ENCODE assay signal across 14 mouse cellular contexts in genomic region chr11:65918480-65919236, GRCm38 (mm10).
A peak's percentile ranks its signal among the peaks of the same experiment; 100 is the strongest.
DNase-seq lines count a peak whose midpoint lies in the region; ATAC-seq and TF ChIP-seq lines count a peak whose summit lies in the region.
"Had no signal": no experiment of that assay in that cellular context is flagged by ENCODE, and none has a peak within 500 bp of the region (broad histone marks: within the 10 kb centered on the region; RNA-seq: fewer than 3 reads in every experiment).

No protein-coding gene starts in this region.

- H3K27me3 ChIP-seq in hindbrain, postnatal 0 days (ENCODE audit: insufficient read depth, low read length), result no peaks in the 10 kb centered on the region
- H3K27me3 ChIP-seq in hindbrain, embryonic 12.5 days, result no peaks in the 10 kb centered on the region
- no peaks in the 10 kb centered on the region for H3K27me3 ChIP-seq in midbrain, embryonic 10.5 days (ENCODE audit: low read depth, poor library complexity, severe bottlenecking)
- no peaks in the 10 kb centered on the region for H3K27me3 ChIP-seq in midbrain, embryonic 13.5 days
- H3K27me3 ChIP-seq: midbrain, embryonic 12.5 days; neural tube, embryonic 15.5 days had no signal

- H3K9ac ChIP-seq in hindbrain, postnatal 0 days (replicated peaks; ENCODE audit: low read length), result no peak overlapping the region
- H3K9ac ChIP-seq in hindbrain, embryonic 12.5 days, result no peak overlapping the region
- no peak overlapping the region for H3K9ac ChIP-seq in midbrain, embryonic 13.5 days (replicated peaks)
- H3K9ac ChIP-seq: midbrain, embryonic 12.5 days; neural tube, embryonic 15.5 days had no signal

- ATAC-seq in hindbrain, postnatal 0 days, result no peak
- ATAC-seq in hindbrain, embryonic 12.5 days (ENCODE audit: low FRiP score), result no peak
- ATAC-seq in midbrain, embryonic 13.5 days, result no peak
- ATAC-seq: intestine, embryonic 16.5 days had no signal

- H3K27ac ChIP-seq in hindbrain, postnatal 0 days, result no peak overlapping the region
- H3K27ac ChIP-seq in hindbrain, embryonic 12.5 days, result no peak overlapping the region
- no peak overlapping the region for H3K27ac ChIP-seq in midbrain, embryonic 10.5 days (replicated peaks)
- H3K27ac ChIP-seq in midbrain, embryonic 13.5 days, result no peak overlapping the region
- H3K27ac ChIP-seq: midbrain, embryonic 12.5 days; neural tube, embryonic 15.5 days had no signal

- no peaks in the 10 kb centered on the region for H3K4me1 ChIP-seq in hindbrain, postnatal 0 days (ENCODE audit: insufficient read depth, low read length)
- H3K4me1 ChIP-seq in hindbrain, embryonic 12.5 days, result no peaks in the 10 kb centered on the region
- H3K4me1 ChIP-seq in midbrain, embryonic 10.5 days, result no peaks in the 10 kb centered on the region
- H3K4me1 ChIP-seq in midbrain, embryonic 13.5 days (replicated peaks), result no peaks in the 10 kb centered on the region
- H3K4me1 ChIP-seq: midbrain, embryonic 12.5 days; neural tube, embryonic 15.5 days had no signal

- no peak for DNase-seq in hindbrain, postnatal 0 days (ENCODE audit: low spot score)
- peak; percentile 13 for DNase-seq in midbrain, embryonic 10.5 days (ENCODE audit: low spot score)
- DNase-seq in brain, adult 2 months (ENCODE audit: low read depth, low spot score), result peak; percentile 61
- DNase-seq in retina, embryonic 14.5 days (ENCODE audit: low spot score), result peak; percentile 49
- no peak for DNase-seq in gastrocnemius, postnatal 25 days
- DNase-seq: cerebellum, postnatal 14 days; gastrocnemius, postnatal 10 days; left cerebral cortex, postnatal 4 days had no signal

- no peak overlapping the region for H3K4me2 ChIP-seq in hindbrain, postnatal 0 days (ENCODE audit: low read depth, low read length)
- no peak overlapping the region for H3K4me2 ChIP-seq in hindbrain, embryonic 12.5 days (replicated peaks)
- no peak overlapping the region for H3K4me2 ChIP-seq in midbrain, embryonic 13.5 days (replicated peaks)
- H3K4me2 ChIP-seq: midbrain, embryonic 12.5 days; neural tube, embryonic 15.5 days had no signal

- TF ChIP-seq CTCF in hindbrain, postnatal 0 days (IDR thresholded peaks at IDR 0.05; ENCODE audit: low read depth), result peak; percentile 55

- 66% methylated on average over 10 of the region's 10 CpGs for WGBS in hindbrain, postnatal 0 days
- WGBS in hindbrain, embryonic 12.5 days, result 69% methylated on average over 10 of the region's 10 CpGs
- WGBS in midbrain, embryonic 10.5 days, result 79% methylated on average over 10 of the region's 10 CpGs
- WGBS in midbrain, embryonic 13.5 days, result 70% methylated on average over 10 of the region's 10 CpGs

- H3K9me3 ChIP-seq in hindbrain, postnatal 0 days (ENCODE audit: low read length), result no peaks in the 10 kb centered on the region
- H3K9me3 ChIP-seq in hindbrain, embryonic 12.5 days (replicated peaks), result no peaks in the 10 kb centered on the region
- no peaks in the 10 kb centered on the region for H3K9me3 ChIP-seq in midbrain, embryonic 10.5 days (replicated peaks)
- no peaks in the 10 kb centered on the region for H3K9me3 ChIP-seq in midbrain, embryonic 13.5 days
- H3K9me3 ChIP-seq: midbrain, embryonic 12.5 days; neural tube, embryonic 15.5 days had no signal

- H3K4me3 ChIP-seq in hindbrain, postnatal 0 days (ENCODE audit: low read length), result no peak overlapping the region
- H3K4me3 ChIP-seq in hindbrain, embryonic 12.5 days, result no peak overlapping the region
- H3K4me3 ChIP-seq in midbrain, embryonic 10.5 days, result no peak overlapping the region
- no peak overlapping the region for H3K4me3 ChIP-seq in midbrain, embryonic 13.5 days (replicated peaks)
- H3K4me3 ChIP-seq: erythroblast, embryonic 14.5 days; midbrain, embryonic 12.5 days; neural tube, embryonic 15.5 days had no signal

- H3K36me3 ChIP-seq in hindbrain, postnatal 0 days (ENCODE audit: insufficient read depth, low read length), result no peaks in the 10 kb centered on the region
- no peaks in the 10 kb centered on the region for H3K36me3 ChIP-seq in hindbrain, embryonic 12.5 days
- H3K36me3 ChIP-seq in midbrain, embryonic 10.5 days, result no peaks in the 10 kb centered on the region
- H3K36me3 ChIP-seq in midbrain, embryonic 13.5 days, result no peaks in the 10 kb centered on the region
- H3K36me3 ChIP-seq: midbrain, embryonic 12.5 days; neural tube, embryonic 15.5 days had no signal

Comparison
In these comparisons a context has a peak if more than half of its experiments do, and no peak if none do; other contexts are left out.
1. DNase-seq: peak in midbrain, embryonic 10.5 days (single experiment), brain, adult 2 months (single experiment) and retina, embryonic 14.5 days (single experiment); none in hindbrain, postnatal 0 days (single experiment) and gastrocnemius, postnatal 25 days (single experiment).